In the genomic region with DNA sequence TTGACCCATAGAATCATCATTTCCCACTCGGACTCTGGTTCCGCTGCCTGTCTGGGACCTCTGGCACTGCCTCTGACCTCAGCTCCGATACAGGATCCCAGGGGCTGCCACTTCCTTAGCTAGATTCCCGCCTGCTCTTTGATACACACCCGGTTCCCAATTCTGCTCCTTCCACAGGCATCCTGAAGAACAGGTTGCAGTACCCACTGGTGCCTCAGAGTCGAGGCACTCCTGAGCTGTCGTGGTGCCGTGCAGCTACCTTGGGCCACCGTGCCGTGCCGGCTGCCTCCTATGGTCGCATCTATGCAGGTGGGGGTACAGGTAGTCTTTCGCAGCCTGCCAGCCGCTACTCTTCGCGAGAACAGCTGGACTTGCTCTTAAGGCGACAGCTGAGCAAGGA, we compare ENCODE assay signal across 25 mouse cellular contexts.
"Had no signal": no experiment of that assay in that cellular context is flagged by ENCODE, and none has a peak within 500 bp of the region (broad histone marks: within the 10 kb centered on the region; RNA-seq: fewer than 3 reads in every experiment).

No protein-coding gene starts in this region.

- H3K4me2 ChIP-seq: heart, embryonic 12.5 days; hindbrain, embryonic 12.5 days; hindbrain, embryonic 14.5 days; limb, embryonic 12.5 days; liver, embryonic 11.5 days; liver, embryonic 13.5 days; liver, embryonic 15.5 days had no signal

- H3K27ac ChIP-seq: heart, embryonic 10.5 days; hindbrain, embryonic 10.5 days; hindbrain, embryonic 12.5 days; hindbrain, embryonic 14.5 days; hindbrain, postnatal 0 days; layer of hippocampus, adult 2 months; left cerebral cortex, adult 2 months; limb, embryonic 10.5 days; limb, embryonic 12.5 days; liver, embryonic 13.5 days; liver, embryonic 15.5 days had no signal

- H3K4me3 ChIP-seq: heart, embryonic 10.5 days; heart, embryonic 12.5 days; hindbrain, embryonic 10.5 days; hindbrain, embryonic 12.5 days; layer of hippocampus, adult 2 months; left cerebral cortex, adult 2 months; limb, embryonic 10.5 days; limb, embryonic 12.5 days; liver, embryonic 13.5 days; liver, embryonic 15.5 days had no signal

- H3K36me3 ChIP-seq: heart, embryonic 10.5 days; heart, embryonic 12.5 days; limb, embryonic 10.5 days; limb, embryonic 12.5 days; liver, embryonic 13.5 days; liver, embryonic 15.5 days had no signal

- H3K9ac ChIP-seq: heart, embryonic 12.5 days; hindbrain, embryonic 12.5 days; hindbrain, embryonic 14.5 days; limb, embryonic 12.5 days; liver, embryonic 13.5 days; liver, embryonic 15.5 days; liver, postnatal 0 days had no signal

- H3K27me3 ChIP-seq: hindbrain, embryonic 12.5 days had no signal

- DNase-seq: gastrocnemius, postnatal 10 days; gastrocnemius, postnatal 25 days; heart, adult 18-20 months; heart, postnatal 10 days; heart, postnatal 4 days; kidney, adult 18-20 months; kidney, adult 8-10 months; kidney, postnatal 10 days; kidney, postnatal 4 days; liver; liver, embryonic 13.5 days; liver, postnatal 0 days had no signal

- ATAC-seq: hindbrain, postnatal 0 days; intestine, embryonic 16.5 days had no signal

- H3K9me3 ChIP-seq: heart, embryonic 10.5 days; heart, embryonic 12.5 days; hindbrain, embryonic 10.5 days; hindbrain, embryonic 12.5 days; limb, embryonic 10.5 days; limb, embryonic 12.5 days; liver, embryonic 13.5 days; liver, embryonic 15.5 days had no signal
